Mouse (Mus musculus): ENCODE data around the gene Hbb-bt. TPM values are rescaled to one million over a fixed set of nuclear protein-coding genes. Genes with fewer than 3 reads are reported as not detected.

Hbb-bt gene
- not detected for polyA plus RNA-seq (2012; fragmentation: generic; extraction: Trizol)

DNA sequence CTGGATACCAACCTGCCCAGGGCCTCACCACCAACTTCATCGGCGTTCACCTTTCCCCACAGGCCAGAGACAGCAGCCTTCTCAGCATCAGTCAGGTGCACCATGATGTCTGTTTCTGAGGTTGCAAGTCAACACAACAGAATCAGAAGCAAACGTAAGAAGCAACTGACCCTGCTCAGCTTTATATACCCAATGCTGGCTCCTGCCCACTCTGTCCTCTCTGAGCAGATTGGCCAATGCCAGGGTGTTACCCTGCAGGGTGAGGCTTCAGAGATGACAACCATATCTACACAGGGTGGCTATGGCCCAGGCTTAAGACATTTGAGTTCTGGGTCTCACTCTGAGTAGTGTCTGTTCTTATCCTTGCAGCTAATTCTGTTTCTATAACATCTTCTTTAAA lies at the start of gene Hbb-bt:
Hbb-bt (minus strand) TSS at position 231 of the 400 bp plus-strand sequence.
- Histone ChIP-seq H3K36me3 (ENCODE audit: control insufficient read depth, insufficient read depth) (no peaks in the 10 kb centered on the region), H3K4me3 (no peak within 1 kb of the TSS), H3ac (ENCODE audit: control insufficient read depth, insufficient read length) (no peak within 1 kb of the TSS), H3K27me3 (ENCODE audit: control insufficient read depth, insufficient read depth, insufficient read length) (no peaks in the 10 kb centered on the region), H3K79me2 (ENCODE audit: control insufficient read depth, insufficient read depth) (no peaks in the 10 kb centered on the region), H3K4me2 (ENCODE audit: low read depth) (no peak within 1 kb of the TSS)
- TF ChIP-seq MAX (IDR thresholded peaks at IDR 0.05; ENCODE audit: low read depth) (no peak), CEBPB (IDR thresholded peaks at IDR 0.05; ENCODE audit: insufficient read depth, poor library complexity, severe bottlenecking) (no peak), POLR2AphosphoS2 (IDR thresholded peaks at IDR 0.05; ENCODE audit: insufficient read length, low read depth) (no peak)

DNA sequence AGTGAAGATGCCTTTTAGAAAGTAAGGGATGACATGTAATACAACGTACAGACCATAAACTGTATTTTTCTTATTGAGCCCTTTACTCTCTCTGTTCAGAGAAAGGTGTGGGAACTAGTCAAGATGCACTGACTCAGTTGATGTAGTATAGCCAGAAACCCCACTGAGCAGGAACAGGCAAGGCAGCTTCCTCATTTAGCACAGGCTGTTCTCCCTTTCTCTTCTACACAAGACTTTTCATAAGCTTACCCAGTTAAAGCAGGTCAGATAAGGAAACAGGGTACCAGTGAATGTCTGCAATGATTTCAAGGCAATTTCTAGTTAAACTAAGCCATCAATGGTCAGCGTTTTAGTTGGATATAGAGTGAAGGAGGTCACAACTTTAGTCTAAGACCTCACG lies 47.7 kb upstream of the Hbb-bt start:
- no peak overlapping the region for H3K4me2 ChIP-seq (ENCODE audit: low read depth)
- no peaks in the 10 kb centered on the region for H3K36me3 ChIP-seq (ENCODE audit: control insufficient read depth, insufficient read depth)
- TF ChIP-seq TCF12 (IDR thresholded peaks at IDR 0.05; ENCODE audit: insufficient read depth, poor library complexity, severe bottlenecking) = no peak
- TF ChIP-seq MAX (IDR thresholded peaks at IDR 0.05; ENCODE audit: low read depth) = no peak
- no peak for TF ChIP-seq MYOG (IDR thresholded peaks at IDR 0.05; ENCODE audit: control insufficient read depth in 1 of 3, insufficient read depth in 1 of 3, insufficient read length in 2 of 3, low read depth in 2 of 3)
- TF ChIP-seq REST (IDR thresholded peaks at IDR 0.05; ENCODE audit: insufficient read depth, insufficient read length) = no peak
- no peak for TF ChIP-seq TCF3 (IDR thresholded peaks at IDR 0.05; ENCODE audit: insufficient read length, low read depth)
- TF ChIP-seq CEBPB (IDR thresholded peaks at IDR 0.05; ENCODE audit: insufficient read depth, poor library complexity, severe bottlenecking) = no peak
- TF ChIP-seq POLR2A (IDR thresholded peaks at IDR 0.05; ENCODE audit: insufficient read length, low read depth) = no peak
- TF ChIP-seq E2F4 (IDR thresholded peaks at IDR 0.05; ENCODE audit: insufficient read depth) = no peak
- TF ChIP-seq MYOD1 (IDR thresholded peaks at IDR 0.05; ENCODE audit: control insufficient read depth in 1 of 3, insufficient read length in 2 of 3, low read depth in 2 of 3) = no peak
- no peak for TF ChIP-seq POLR2AphosphoS2 (IDR thresholded peaks at IDR 0.05; ENCODE audit: insufficient read length, low read depth)
- TF ChIP-seq USF1 (IDR thresholded peaks at IDR 0.05; ENCODE audit: low read depth) = no peak
- no peak for TF ChIP-seq SRF (IDR thresholded peaks at IDR 0.05; ENCODE audit: control insufficient read depth, insufficient read length, low read depth)
- no peaks in the 10 kb centered on the region for H3K27me3 ChIP-seq (ENCODE audit: control insufficient read depth, insufficient read depth, insufficient read length)
- H3K4me3 ChIP-seq = no peak overlapping the region
- no peak overlapping the region for H3ac ChIP-seq (ENCODE audit: control insufficient read depth, insufficient read length)
- no peaks in the 10 kb centered on the region for H3K79me2 ChIP-seq (ENCODE audit: control insufficient read depth, insufficient read depth)

DNA sequence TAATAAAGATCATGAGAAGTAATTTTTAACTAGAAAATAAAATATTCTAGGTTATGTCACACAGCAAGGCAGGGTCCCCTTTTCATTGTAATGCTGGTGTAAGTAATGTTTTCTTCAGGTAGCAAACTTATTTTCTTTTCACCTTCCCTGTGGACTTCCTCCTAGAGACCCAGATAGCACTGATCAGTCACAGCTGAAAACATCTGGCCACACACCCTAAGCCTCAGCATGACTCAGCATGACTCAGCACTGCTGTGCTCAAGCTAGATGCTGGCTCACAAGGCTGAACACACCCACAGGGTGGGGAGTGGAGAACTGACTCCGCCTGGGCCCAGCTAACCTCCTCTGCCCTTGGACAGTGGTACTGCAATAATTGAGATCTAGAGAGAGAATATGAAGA lies 47.1 kb upstream of the Hbb-bt start:
- no peaks in the 10 kb centered on the region for H3K36me3 ChIP-seq (ENCODE audit: control insufficient read depth, insufficient read depth)
- no peak overlapping the region for H3K4me3 ChIP-seq
- no peak overlapping the region for H3ac ChIP-seq (ENCODE audit: control insufficient read depth, insufficient read length)
- TF ChIP-seq USF1 (IDR thresholded peaks at IDR 0.05; ENCODE audit: low read depth) = no peak
- no peak for TF ChIP-seq POLR2A (IDR thresholded peaks at IDR 0.05; ENCODE audit: insufficient read length, low read depth)
- no peak for TF ChIP-seq MYOG (IDR thresholded peaks at IDR 0.05; ENCODE audit: control insufficient read depth in 1 of 3, insufficient read depth in 1 of 3, insufficient read length in 2 of 3, low read depth in 2 of 3)
- TF ChIP-seq CEBPB (IDR thresholded peaks at IDR 0.05; ENCODE audit: insufficient read depth, poor library complexity, severe bottlenecking) = no peak
- no peak for TF ChIP-seq SRF (IDR thresholded peaks at IDR 0.05; ENCODE audit: control insufficient read depth, insufficient read length, low read depth)
- no peak for TF ChIP-seq TCF12 (IDR thresholded peaks at IDR 0.05; ENCODE audit: insufficient read depth, poor library complexity, severe bottlenecking)
- TF ChIP-seq TCF3 (IDR thresholded peaks at IDR 0.05; ENCODE audit: insufficient read length, low read depth) = no peak
- TF ChIP-seq POLR2AphosphoS2 (IDR thresholded peaks at IDR 0.05; ENCODE audit: insufficient read length, low read depth) = no peak
- TF ChIP-seq REST (IDR thresholded peaks at IDR 0.05; ENCODE audit: insufficient read depth, insufficient read length) = no peak
- TF ChIP-seq E2F4 (IDR thresholded peaks at IDR 0.05; ENCODE audit: insufficient read depth) = no peak
- no peaks in the 10 kb centered on the region for H3K27me3 ChIP-seq (ENCODE audit: control insufficient read depth, insufficient read depth, insufficient read length)
- H3K79me2 ChIP-seq (ENCODE audit: control insufficient read depth, insufficient read depth) = no peaks in the 10 kb centered on the region
- H3K4me2 ChIP-seq (ENCODE audit: low read depth) = no peak overlapping the region

DNA sequence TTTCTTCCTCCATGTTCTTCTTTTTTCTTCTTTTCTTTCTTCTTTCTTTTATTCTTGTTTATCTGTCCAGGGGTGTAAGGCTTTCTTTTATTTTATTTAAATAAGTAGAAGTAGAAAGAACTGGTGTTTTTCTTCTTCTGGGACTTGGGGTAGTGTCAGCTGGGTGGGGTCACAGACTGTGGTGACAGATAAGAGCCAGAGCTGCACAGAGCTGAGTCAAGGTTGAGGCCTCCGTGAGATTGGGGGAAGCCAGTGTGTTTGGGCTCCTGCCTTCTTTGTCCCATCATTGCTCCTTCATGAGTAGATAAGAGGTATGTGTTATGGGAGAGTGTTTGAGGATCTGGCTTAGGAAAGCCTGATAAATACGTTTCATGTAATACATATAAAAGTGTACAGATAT lies 45.3 kb upstream of the Hbb-bt start:
- Histone ChIP-seq H3K36me3 (ENCODE audit: control insufficient read depth, insufficient read depth) (no peaks in the 10 kb centered on the region), H3K79me2 (ENCODE audit: control insufficient read depth, insufficient read depth) (no peaks in the 10 kb centered on the region), H3ac (ENCODE audit: control insufficient read depth, insufficient read length) (no peak overlapping the region), H3K4me3 (no peak overlapping the region), H3K4me2 (ENCODE audit: low read depth) (no peak overlapping the region), H3K27me3 (ENCODE audit: control insufficient read depth, insufficient read depth, insufficient read length) (no peaks in the 10 kb centered on the region)
- TF ChIP-seq SRF (IDR thresholded peaks at IDR 0.05; ENCODE audit: control insufficient read depth, insufficient read length, low read depth) (no peak), POLR2A (IDR thresholded peaks at IDR 0.05; ENCODE audit: insufficient read length, low read depth) (no peak), TCF12 (IDR thresholded peaks at IDR 0.05; ENCODE audit: insufficient read depth, poor library complexity, severe bottlenecking) (no peak), MYOG (IDR thresholded peaks at IDR 0.05; ENCODE audit: control insufficient read depth in 1 of 3, insufficient read depth in 1 of 3, insufficient read length in 2 of 3, low read depth in 2 of 3) (no peak), POLR2AphosphoS2 (IDR thresholded peaks at IDR 0.05; ENCODE audit: insufficient read length, low read depth) (no peak), CEBPB (IDR thresholded peaks at IDR 0.05; ENCODE audit: insufficient read depth, poor library complexity, severe bottlenecking) (no peak), TCF3 (IDR thresholded peaks at IDR 0.05; ENCODE audit: insufficient read length, low read depth) (no peak), USF1 (IDR thresholded peaks at IDR 0.05; ENCODE audit: low read depth) (no peak), MYOD1 (IDR thresholded peaks at IDR 0.05; ENCODE audit: control insufficient read depth in 1 of 3, insufficient read length in 2 of 3, low read depth in 2 of 3) (no peak), E2F4 (IDR thresholded peaks at IDR 0.05; ENCODE audit: insufficient read depth) (no peak), MAX (IDR thresholded peaks at IDR 0.05; ENCODE audit: low read depth) (no peak), REST (IDR thresholded peaks at IDR 0.05; ENCODE audit: insufficient read depth, insufficient read length) (no peak)

DNA sequence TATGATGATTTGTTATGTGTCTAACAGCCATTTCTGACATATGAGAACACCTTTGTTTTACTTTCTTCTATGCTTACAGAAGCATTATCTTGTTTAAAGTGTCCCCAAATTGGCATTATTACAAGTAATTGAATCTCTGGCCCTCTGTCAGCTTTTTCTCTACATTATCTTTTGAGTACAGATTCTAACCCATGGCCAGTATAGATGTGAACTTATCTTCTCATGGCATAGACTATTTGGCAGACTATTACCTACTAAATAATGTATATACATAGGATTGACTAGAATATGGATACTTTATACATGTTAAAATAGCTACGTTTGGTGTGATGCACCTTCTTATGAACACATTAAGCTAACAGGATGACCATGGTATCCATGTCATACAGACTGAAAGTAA lies 40.9 kb upstream of the Hbb-bt start:
- H3K79me2 ChIP-seq (ENCODE audit: control insufficient read depth, insufficient read depth) = no peaks in the 10 kb centered on the region
- H3K4me2 ChIP-seq (ENCODE audit: low read depth) = no peak overlapping the region
- H3ac ChIP-seq (ENCODE audit: control insufficient read depth, insufficient read length) = no peak overlapping the region
- TF ChIP-seq E2F4 (IDR thresholded peaks at IDR 0.05; ENCODE audit: insufficient read depth) = no peak
- TF ChIP-seq CEBPB (IDR thresholded peaks at IDR 0.05; ENCODE audit: insufficient read depth, poor library complexity, severe bottlenecking) = no peak
- TF ChIP-seq USF1 (IDR thresholded peaks at IDR 0.05; ENCODE audit: low read depth) = no peak
- no peak for TF ChIP-seq TCF3 (IDR thresholded peaks at IDR 0.05; ENCODE audit: insufficient read length, low read depth)
- no peak for TF ChIP-seq SRF (IDR thresholded peaks at IDR 0.05; ENCODE audit: control insufficient read depth, insufficient read length, low read depth)
- H3K4me3 ChIP-seq = no peak overlapping the region
- no peaks in the 10 kb centered on the region for H3K27me3 ChIP-seq (ENCODE audit: control insufficient read depth, insufficient read depth, insufficient read length)
- no peaks in the 10 kb centered on the region for H3K36me3 ChIP-seq (ENCODE audit: control insufficient read depth, insufficient read depth)
